Mouse (Mus musculus) stomach, embryonic 14.5 days (tissue): ENCODE data around the gene Lcp1. TPM values are rescaled to one million over a fixed set of nuclear protein-coding genes. Genes with fewer than 3 reads are reported as not detected.

Source experiments
- ATAC-seq: fragments of 200-750 bp; cut with Nextera tagmentation; 2 replicates; pipeline ENCODE4 v1.8.0; 2017; ENCODE audit warnings: low read depth, moderate TSS enrichment; ENCODE audit not compliant: insufficient number of reproducible peaks, insufficient read depth, low FRiP score
- H3K27ac ChIP-seq: fragments of 300-500 bp; sonication (generic); 2 replicates; pipeline ENCODE4 v1.5.1; 2014; ENCODE audit warnings: mild to moderate bottlenecking, low read length, moderate library complexity, mixed read lengths
- H3K27me3 ChIP-seq: fragments of 300-500 bp; sonication (generic); 2 replicates; pipeline ENCODE4 v1.6.1; 2014; ENCODE audit warnings: low read length, control low read depth, mixed read lengths; ENCODE audit not compliant: control insufficient read depth, insufficient read depth
- H3K36me3 ChIP-seq: fragments of 300-500 bp; sonication (generic); 2 replicates; pipeline ENCODE4 v1.6.1; 2014; ENCODE audit warnings: mild to moderate bottlenecking, control low read depth, low read length, moderate library complexity, mixed read lengths; ENCODE audit not compliant: control insufficient read depth, insufficient read depth
- H3K4me1 ChIP-seq: fragments of 300-500 bp; sonication (generic); 2 replicates; pipeline ENCODE4 v1.6.1; 2014; ENCODE audit warnings: low read length, control low read depth, mixed read lengths; ENCODE audit not compliant: control insufficient read depth, insufficient read depth
- H3K4me2 ChIP-seq: fragments of 300-500 bp; sonication (generic); replicated peaks from 2 replicates; pipeline ENCODE4 v1.6.1; 2014; ENCODE audit warnings: low read depth, low read length, control low read depth
- H3K4me3 ChIP-seq: fragments of 300-500 bp; sonication (generic); 2 replicates; pipeline ENCODE4 v1.5.1; 2014; ENCODE audit warnings: low read depth, low read length, control low read depth
- H3K9ac ChIP-seq: fragments of 300-500 bp; sonication (generic); replicated peaks from 2 replicates; pipeline ENCODE4 v1.6.1; 2014; ENCODE audit warnings: low read depth, mild to moderate bottlenecking, control low read depth, low read length, moderate library complexity, mixed read lengths
- H3K9me3 ChIP-seq: fragments of 300-500 bp; sonication (generic); 2 replicates; pipeline ENCODE4 v1.6.1; 2016; ENCODE audit warnings: low read depth, low read length, control low read depth; ENCODE audit not compliant: control insufficient read depth
- WGBS: fragments of 180-500 bp; shearing (Covaris S2); extraction: QIAGEN DNeasy Blood & Tissue Kit; methylation state at CpG from one replicate; pipeline ENCODE4 v1.1.7; 2014; 5-methylcytosine and 5-hydroxymethylcytosine counted together
- polyA plus RNA-seq: library from polyadenylated mRNA; unstranded; fragments of >200 nt; fragmentation: Nextera tagmentation; extraction: Ambion mirVana; gene quantifications from 2 replicates; pipeline ENCODE4 v1.2.1, GENCODE M21; 2014

Lcp1 gene
- polyA plus RNA-seq, 1 experiment from 2014 or later = 47.0 TPM

DNA sequence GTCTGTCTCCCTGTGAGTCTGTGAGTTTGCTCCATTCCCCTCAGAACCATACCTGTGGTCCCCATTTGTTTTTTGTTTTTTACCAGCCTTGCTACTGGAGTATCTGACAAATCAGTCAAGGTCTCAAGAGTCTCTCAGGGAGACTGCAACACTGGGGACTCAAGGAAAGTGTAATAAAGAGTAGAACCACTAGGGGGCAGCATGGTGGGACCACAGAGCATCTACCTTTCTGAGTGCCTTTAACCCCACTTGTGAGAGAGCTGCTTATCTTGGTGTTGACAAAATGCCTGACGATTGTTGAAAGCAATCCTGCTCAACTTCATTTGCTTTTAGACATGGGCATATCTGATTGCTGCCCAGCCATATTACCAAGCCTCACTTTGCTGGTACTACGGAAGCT lies 98.9 kb downstream of the Lcp1 start:
- no peaks in the 10 kb centered on the region for H3K27me3 ChIP-seq
- no peak for ATAC-seq
- no peaks in the 10 kb centered on the region for H3K36me3 ChIP-seq
- no peak overlapping the region for H3K4me2 ChIP-seq
- no peaks in the 10 kb centered on the region for H3K4me1 ChIP-seq
- H3K27ac ChIP-seq = no peak overlapping the region
- WGBS = 53% methylated on average over 2 of the region's 2 CpGs
- H3K9ac ChIP-seq = no peak overlapping the region
- H3K4me3 ChIP-seq = no peak overlapping the region
- no peaks in the 10 kb centered on the region for H3K9me3 ChIP-seq

DNA sequence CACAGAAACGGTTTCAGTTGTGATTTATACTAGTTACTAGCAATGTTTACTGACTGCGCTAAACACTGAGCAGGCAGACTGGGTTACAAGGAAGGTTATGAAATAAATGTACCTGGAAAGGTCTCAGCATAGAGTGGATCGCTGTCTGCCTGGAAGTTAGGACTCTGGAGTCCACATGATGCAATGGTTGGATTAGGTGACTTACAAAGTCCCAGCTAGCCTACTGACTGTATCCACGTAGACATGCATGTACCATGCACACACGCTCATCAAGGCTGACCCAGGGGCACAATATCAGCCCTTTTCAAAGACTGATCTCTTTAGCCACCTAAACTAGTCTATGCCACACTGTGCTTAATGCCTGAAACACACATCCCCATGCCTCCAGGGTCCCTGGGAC lies 102.2 kb downstream of the Lcp1 start:
- Histone ChIP-seq H3K4me2 (no peak overlapping the region), H3K27me3 (no peaks in the 10 kb centered on the region), H3K27ac (no peak overlapping the region), H3K4me1 (no peaks in the 10 kb centered on the region), H3K4me3 (no peak overlapping the region), H3K9me3 (no peaks in the 10 kb centered on the region), H3K36me3 (no peaks in the 10 kb centered on the region), H3K9ac (no peak overlapping the region)
- no peak for ATAC-seq
- WGBS = 81% methylated on average over 5 of the region's 5 CpGs

DNA sequence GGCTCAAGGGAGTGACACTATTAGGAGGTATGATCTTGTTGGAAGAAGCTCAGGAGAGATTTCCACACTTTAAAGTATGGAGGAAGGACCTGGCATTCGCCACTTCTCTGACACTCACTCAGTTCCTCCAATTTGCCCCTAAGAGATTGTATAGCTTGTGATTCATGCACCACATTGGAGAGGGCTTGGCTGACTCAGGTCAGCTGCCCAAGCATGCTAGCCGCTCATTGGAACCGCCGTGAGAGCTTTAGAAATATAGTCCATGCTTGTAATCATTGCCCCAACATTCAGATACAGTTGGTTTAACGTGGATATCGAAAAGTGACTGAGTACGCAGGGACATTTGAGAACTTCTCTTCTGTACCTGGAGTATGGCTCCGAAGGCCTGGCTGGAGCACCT lies 104.7 kb downstream of the Lcp1 start:
- Histone ChIP-seq H3K9ac (no peak overlapping the region), H3K9me3 (no peaks in the 10 kb centered on the region), H3K4me1 (no peaks in the 10 kb centered on the region), H3K4me3 (no peak overlapping the region), H3K36me3 (no peaks in the 10 kb centered on the region), H3K27ac (no peak overlapping the region), H3K4me2 (no peak overlapping the region), H3K27me3 (no peaks in the 10 kb centered on the region)
- ATAC-seq = no peak
- WGBS = 88% methylated on average over 8 of the region's 8 CpGs

GRCm38 (mm10) chr14:75235955-75236635 lies 105.2 kb downstream of the Lcp1 start:
- no peaks in the 10 kb centered on the region for H3K27me3 ChIP-seq
- 59% methylated on average over 9 of the region's 9 CpGs for WGBS
- H3K4me2 ChIP-seq = no peak overlapping the region
- H3K4me3 ChIP-seq = no peak overlapping the region
- H3K9me3 ChIP-seq = no peaks in the 10 kb centered on the region
- H3K36me3 ChIP-seq = no peaks in the 10 kb centered on the region
- no peak overlapping the region for H3K9ac ChIP-seq
- H3K27ac ChIP-seq = no peak overlapping the region
- no peaks in the 10 kb centered on the region for H3K4me1 ChIP-seq
- no peak for ATAC-seq

GRCm38 (mm10) chr14:75236636-75237003 lies 105.7 kb downstream of the Lcp1 start:
- H3K4me1 ChIP-seq = no peaks in the 10 kb centered on the region
- H3K27ac ChIP-seq = no peak overlapping the region
- no peak for ATAC-seq
- no peaks in the 10 kb centered on the region for H3K9me3 ChIP-seq
- no peak overlapping the region for H3K4me3 ChIP-seq
- no peak overlapping the region for H3K9ac ChIP-seq
- 89% methylated on average over 4 of the region's 4 CpGs for WGBS
- H3K4me2 ChIP-seq = no peak overlapping the region
- H3K36me3 ChIP-seq = no peaks in the 10 kb centered on the region
- H3K27me3 ChIP-seq = no peaks in the 10 kb centered on the region

DNA sequence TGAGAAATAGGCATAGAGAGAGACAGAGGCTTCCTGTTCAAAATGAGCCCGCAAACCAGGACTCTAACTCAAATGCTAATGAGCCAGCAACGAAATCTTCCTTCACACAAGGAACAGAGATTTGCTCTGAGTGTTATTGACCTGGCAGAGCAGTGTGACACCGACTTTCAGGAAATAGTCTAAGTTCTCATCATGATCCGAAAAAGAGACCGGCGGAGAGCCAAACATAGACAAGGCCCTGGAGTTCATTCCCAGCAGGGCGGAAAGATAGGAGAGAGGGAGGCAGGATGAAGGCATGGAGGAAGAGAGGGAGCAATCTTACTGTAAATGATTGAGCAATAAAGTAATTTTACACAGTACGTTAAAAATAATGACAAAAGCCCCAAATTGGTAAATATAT lies 106.2 kb downstream of the Lcp1 start:
- Histone ChIP-seq H3K36me3 (no peaks in the 10 kb centered on the region), H3K4me2 (no peak overlapping the region)
- 87% methylated on average over 8 of the region's 8 CpGs for WGBS

DNA sequence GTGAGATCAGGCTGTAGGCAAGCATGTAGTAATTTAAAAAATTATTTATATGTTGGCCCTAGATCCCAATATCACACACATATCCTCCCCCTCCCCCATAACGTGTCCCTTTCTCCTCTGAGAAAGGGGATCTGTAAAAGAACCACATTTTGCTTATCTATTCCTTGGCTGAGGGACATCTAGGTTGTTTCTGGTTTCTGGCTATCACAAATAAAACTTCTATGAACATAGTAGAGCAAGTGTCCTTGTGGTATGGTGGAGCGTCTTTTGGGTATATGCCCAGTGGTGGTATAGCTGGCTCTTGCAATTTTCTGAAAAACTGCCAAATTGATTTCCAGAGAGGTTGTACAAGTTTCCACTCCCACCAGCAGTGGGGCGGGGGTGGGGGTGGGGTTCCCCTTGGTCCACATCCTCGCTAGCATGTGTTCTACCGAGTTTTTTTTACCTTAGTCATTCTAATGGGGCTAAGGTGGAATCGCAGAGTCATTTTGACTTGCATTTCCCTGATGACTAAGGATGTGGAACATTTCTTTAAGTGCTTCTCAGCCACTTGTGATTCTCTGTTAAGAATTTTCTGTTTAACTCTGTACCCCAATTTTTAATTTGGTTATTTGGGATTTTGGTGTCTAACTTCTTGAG lies 107.3 kb downstream of the Lcp1 start:
- Histone ChIP-seq H3K27me3 (no peaks in the 10 kb centered on the region), H3K9ac (no peak overlapping the region), H3K4me2 (no peak overlapping the region), H3K27ac (no peak overlapping the region), H3K36me3 (no peaks in the 10 kb centered on the region), H3K4me1 (no peaks in the 10 kb centered on the region), H3K4me3 (no peak overlapping the region), H3K9me3 (no peaks in the 10 kb centered on the region)
- ATAC-seq = no peak
- WGBS = 81% methylated on average over 6 of the region's 6 CpGs

More for the DNA sequence above, 106.2 kb downstream of the Lcp1 start:
- Histone ChIP-seq H3K27ac (no peak overlapping the region), H3K27me3 (no peaks in the 10 kb centered on the region), H3K4me1 (no peaks in the 10 kb centered on the region), H3K9me3 (no peaks in the 10 kb centered on the region), H3K4me3 (no peak overlapping the region), H3K9ac (no peak overlapping the region)
- no peak for ATAC-seq

- Histone ChIP-seq H3K4me3 (no peak within 1 kb of the TSS), H3K9ac (no peak within 1 kb of the TSS), H3K4me1 (no peaks in the 10 kb centered on the region), H3K4me2 (no peak within 1 kb of the TSS), H3K36me3 (no peaks in the 10 kb centered on the region), H3K27ac (no peak within 1 kb of the TSS), H3K9me3 (no peaks in the 10 kb centered on the region), H3K27me3 (no peaks in the 10 kb centered on the region)
- ATAC-seq = no peak
- WGBS = 77% methylated on average over 5 of the region's 5 CpGs
Measured at GRCm38 (mm10) chr14:75242087-75242486, 111.2 kb downstream of the Lcp1 start, which contains the start of gene Cpb2. TSS of gene Cpb2 (plus strand) at chr14:75242287.
